Mouse (Mus musculus): ENCODE measurements around the gene Nanp.

DNA sequence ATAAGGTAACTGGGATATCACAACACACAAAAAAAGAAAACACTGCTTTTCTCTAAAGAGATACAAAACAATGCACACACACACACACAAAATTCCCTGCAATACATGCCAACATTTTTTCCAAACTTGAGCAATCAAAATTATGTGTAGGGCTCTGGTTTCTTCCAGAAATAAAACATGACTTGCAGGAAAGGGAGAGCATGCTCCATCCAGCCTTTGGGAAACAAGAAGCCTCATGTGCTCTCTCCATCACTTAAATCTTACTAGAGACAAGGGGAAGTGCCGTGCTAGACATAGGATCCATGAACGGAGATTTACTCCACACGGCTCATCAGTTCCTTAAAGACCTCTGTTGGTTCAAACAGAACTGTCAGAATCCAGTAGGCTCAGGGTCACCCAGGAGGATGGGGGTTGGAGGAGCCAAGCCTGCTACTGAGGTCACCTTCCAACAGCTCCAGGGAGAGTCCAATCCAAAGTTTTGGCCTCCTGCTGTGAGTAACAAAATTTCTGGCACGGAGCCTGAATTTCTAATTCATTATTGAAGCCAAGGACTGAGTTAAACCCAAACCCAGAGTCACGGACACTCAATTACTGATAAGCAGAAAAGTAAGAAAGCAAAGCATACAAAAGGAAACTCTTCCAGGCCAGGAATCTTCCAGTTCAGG, 32.8 kb downstream of the Nanp start:
- TF ChIP-seq CTCF (IDR thresholded peaks at IDR 0.05): no peak
- no peak for TF ChIP-seq EP300 (IDR thresholded peaks at IDR 0.05)

Measured in lung, postnatal 0 days (tissue).